Mouse (Mus musculus): ENCODE data around the gene Ubxn11. TPM values are rescaled to one million over a fixed set of nuclear protein-coding genes. Genes with fewer than 3 reads are reported as not detected.
A peak's percentile ranks its signal among the peaks of the same experiment; 100 is the strongest.

Gene Ubxn11
- polyA plus RNA-seq, 2 experiments: 1.4 to 2.0 TPM

DNA sequence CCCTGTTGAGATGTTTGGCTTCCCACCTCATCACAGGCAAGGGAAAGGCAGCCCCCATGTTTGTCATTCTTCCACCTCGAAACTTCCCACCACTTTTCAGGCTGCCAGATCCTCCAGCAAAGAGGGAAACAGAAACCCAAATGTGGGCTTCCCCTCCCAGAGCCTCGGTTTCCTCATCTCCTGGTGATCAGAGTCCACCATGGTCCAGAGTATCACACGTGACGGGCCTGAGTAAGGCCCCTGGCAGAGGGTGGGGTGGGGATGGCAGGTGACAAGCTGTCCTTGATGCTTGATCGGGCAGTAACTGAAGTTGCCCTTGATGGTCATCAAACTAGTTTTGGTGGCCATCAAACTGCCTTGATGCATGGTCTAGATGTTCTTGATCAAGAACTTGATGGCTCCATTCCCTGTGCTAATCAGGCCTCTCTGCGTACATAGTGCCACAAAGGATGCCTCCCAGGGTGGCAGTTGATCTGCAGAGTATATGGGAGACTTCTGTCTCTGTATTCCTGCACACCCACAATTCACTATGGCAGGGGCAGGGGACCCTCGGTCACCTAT is 8.3 kb upstream of the Ubxn11 start:
- no peaks in the 10 kb centered on the region for H3K9me3 ChIP-seq (ENCODE audit: control insufficient read depth, low read length)
- 51% methylated on average over 7 of the region's 7 CpGs for WGBS (ENCODE audit: insufficient replicate concordance)
- no peak overlapping the region for H3K9ac ChIP-seq (replicated peaks)
- H3K4me1 ChIP-seq (replicated peaks; ENCODE audit: control insufficient read depth in 2 of 2, insufficient read depth in 2 of 2, low read length in 1 of 2): peaks cover 0 to 3% of the 10 kb centered on the region in 2 experiments; a peak in 1 of 4 replicates
- no peaks in the 10 kb centered on the region for H3K36me3 ChIP-seq (replicated peaks; ENCODE audit: control insufficient read depth, insufficient read depth, low read depth)
- TF ChIP-seq EP300 (IDR thresholded peaks at IDR 0.05; ENCODE audit: low read depth): no peak
- no peak for TF ChIP-seq CTCF (IDR thresholded peaks at IDR 0.05; ENCODE audit: low read depth)
- ATAC-seq (ENCODE audit: insufficient read depth): no peak
- no peak overlapping the region for H3K4me2 ChIP-seq (ENCODE audit: low read depth)
- no peaks in the 10 kb centered on the region for H3K27me3 ChIP-seq (ENCODE audit: control insufficient read depth, insufficient read depth, low read length)
- peak overlapping the region in 1 of 2 experiments; percentile 25; a peak in 1 of 4 replicates for H3K4me3 ChIP-seq (ENCODE audit: insufficient read depth in 1 of 2, low read depth in 2 of 2, low read length in 2 of 2)
- no peak for DNase-seq (ENCODE audit: low read depth in 3 of 3, low spot score in 3 of 3)
- H3K27ac ChIP-seq: no peak overlapping the region

- no peaks in the 10 kb centered on the region for H3K27me3 ChIP-seq (ENCODE audit: control insufficient read depth, insufficient read depth, low read length)
- no peak for DNase-seq (ENCODE audit: low read depth in 3 of 3, low spot score in 3 of 3)
- no peak within 1 kb of the TSS for H3K9ac ChIP-seq (replicated peaks)
- H3K36me3 ChIP-seq (replicated peaks; ENCODE audit: control insufficient read depth, insufficient read depth, low read depth): no peaks in the 10 kb centered on the region
- TF ChIP-seq EP300 (IDR thresholded peaks at IDR 0.05; ENCODE audit: low read depth) (no peak), CTCF (IDR thresholded peaks at IDR 0.05; ENCODE audit: low read depth) (no peak)
- H3K9me3 ChIP-seq (ENCODE audit: control insufficient read depth, low read length): no peaks in the 10 kb centered on the region
- H3K4me3 ChIP-seq (ENCODE audit: insufficient read depth in 1 of 2, low read depth in 2 of 2, low read length in 2 of 2): peak within 1 kb of the TSS in 1 of 2 experiments; percentile 25; a peak in 1 of 4 replicates
- H3K4me2 ChIP-seq (ENCODE audit: low read depth): no peak within 1 kb of the TSS
- no peak within 1 kb of the TSS for H3K27ac ChIP-seq
- 20% methylated on average over 3 of the region's 3 CpGs for WGBS (ENCODE audit: insufficient replicate concordance)
- ATAC-seq (ENCODE audit: insufficient read depth): no peak
- H3K4me1 ChIP-seq (replicated peaks; ENCODE audit: control insufficient read depth in 2 of 2, insufficient read depth in 2 of 2, low read length in 1 of 2): peaks cover 0 to 3% of the 10 kb centered on the region in 2 experiments; a peak in 1 of 4 replicates
These were observed 7.3 kb upstream of the Ubxn11 start, which contains the start of gene Cd52 for GRCm38 (mm10) chr4:134094923-134095547. Cd52 (minus strand) TSS chr4:134095082.

- 62% methylated on average over 3 of the region's 3 CpGs for WGBS (ENCODE audit: insufficient replicate concordance)
- no peak for ATAC-seq (ENCODE audit: insufficient read depth)
- no peak overlapping the region for H3K27ac ChIP-seq
- no peak for TF ChIP-seq CTCF (IDR thresholded peaks at IDR 0.05; ENCODE audit: low read depth)
- no peak for TF ChIP-seq EP300 (IDR thresholded peaks at IDR 0.05; ENCODE audit: low read depth)
- no peaks in the 10 kb centered on the region for H3K9me3 ChIP-seq (ENCODE audit: control insufficient read depth, low read length)
- H3K4me3 ChIP-seq (ENCODE audit: insufficient read depth in 1 of 2, low read depth in 2 of 2, low read length in 2 of 2): no peak overlapping the region
- H3K4me2 ChIP-seq (ENCODE audit: low read depth): no peak overlapping the region
- peaks cover 0 to 3% of the 10 kb centered on the region in 2 experiments; a peak in 1 of 4 replicates for H3K4me1 ChIP-seq (replicated peaks; ENCODE audit: control insufficient read depth in 2 of 2, insufficient read depth in 2 of 2, low read length in 1 of 2)
- no peak for DNase-seq (ENCODE audit: low read depth in 3 of 3, low spot score in 3 of 3)
- no peaks in the 10 kb centered on the region for H3K36me3 ChIP-seq (replicated peaks; ENCODE audit: control insufficient read depth, insufficient read depth, low read depth)
- no peak overlapping the region for H3K9ac ChIP-seq (replicated peaks)
- no peaks in the 10 kb centered on the region for H3K27me3 ChIP-seq (ENCODE audit: control insufficient read depth, insufficient read depth, low read length)
These were observed 6.2 kb upstream of the Ubxn11 start for GRCm38 (mm10) chr4:134096120-134096519.

DNA sequence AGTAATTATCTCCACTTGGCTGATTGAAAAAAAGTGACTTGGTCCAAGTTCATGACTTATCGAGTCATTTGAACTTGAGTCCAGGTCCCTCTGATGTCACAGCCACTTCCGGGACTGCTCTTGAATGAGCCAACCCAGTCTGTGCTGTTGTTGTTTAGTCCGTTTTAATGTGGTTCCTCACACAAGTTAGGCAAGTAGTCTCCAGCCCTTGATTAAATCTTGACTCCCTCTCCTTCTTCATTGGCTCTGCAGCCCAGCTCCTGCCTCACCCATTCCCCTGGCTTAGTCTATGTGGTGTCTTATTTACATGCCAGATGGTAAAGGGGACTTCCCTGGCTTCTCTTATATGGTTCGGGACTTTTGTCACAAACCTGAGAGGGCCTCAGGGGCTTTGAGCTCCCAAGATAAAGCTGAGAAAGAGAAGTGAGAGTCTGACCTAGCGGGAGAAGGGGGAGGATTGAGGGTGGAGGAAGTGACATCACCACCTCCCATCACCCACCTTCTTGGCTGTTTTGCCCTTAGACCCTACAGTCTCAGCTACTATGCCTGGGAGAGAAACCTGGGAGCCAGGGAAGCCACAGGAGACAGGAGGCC is 5.3 kb upstream of the Ubxn11 start:
- TF ChIP-seq CTCF (IDR thresholded peaks at IDR 0.05; ENCODE audit: low read depth) (no peak), EP300 (IDR thresholded peaks at IDR 0.05; ENCODE audit: low read depth) (no peak)
- Histone ChIP-seq H3K27ac (no peak overlapping the region), H3K4me3 (ENCODE audit: insufficient read depth in 1 of 2, low read depth in 2 of 2, low read length in 2 of 2) (no peak overlapping the region), H3K4me2 (ENCODE audit: low read depth) (no peak overlapping the region), H3K4me1 (replicated peaks; ENCODE audit: control insufficient read depth in 2 of 2, insufficient read depth in 2 of 2, low read length in 1 of 2) (peaks cover 0 to 5% of the 10 kb centered on the region in 2 experiments; a peak in 2 of 4 replicates), H3K9ac (replicated peaks) (no peak overlapping the region), H3K36me3 (replicated peaks; ENCODE audit: control insufficient read depth, insufficient read depth, low read depth) (no peaks in the 10 kb centered on the region), H3K9me3 (ENCODE audit: control insufficient read depth, low read length) (no peaks in the 10 kb centered on the region), H3K27me3 (ENCODE audit: control insufficient read depth, insufficient read depth, low read length) (no peaks in the 10 kb centered on the region)
- ATAC-seq (ENCODE audit: insufficient read depth): no peak
- DNase-seq (ENCODE audit: low read depth in 3 of 3, low spot score in 3 of 3): no peak
- 19% methylated on average over 5 of the region's 5 CpGs for WGBS (ENCODE audit: insufficient replicate concordance)

- ATAC-seq (ENCODE audit: insufficient read depth) (no peak), DNase-seq (ENCODE audit: low read depth in 3 of 3, low spot score in 3 of 3) (no peak)
- Histone ChIP-seq H3K27ac (no peak overlapping the region), H3K4me1 (replicated peaks; ENCODE audit: control insufficient read depth in 2 of 2, insufficient read depth in 2 of 2, low read length in 1 of 2) (peaks cover 0 to 11% of the 10 kb centered on the region in 2 experiments; a peak in 3 of 4 replicates), H3K4me3 (ENCODE audit: insufficient read depth in 1 of 2, low read depth in 2 of 2, low read length in 2 of 2) (no peak overlapping the region), H3K4me2 (ENCODE audit: low read depth) (no peak overlapping the region), H3K9me3 (ENCODE audit: control insufficient read depth, low read length) (no peaks in the 10 kb centered on the region), H3K27me3 (ENCODE audit: control insufficient read depth, insufficient read depth, low read length) (no peaks in the 10 kb centered on the region), H3K9ac (replicated peaks) (no peak overlapping the region), H3K36me3 (replicated peaks; ENCODE audit: control insufficient read depth, insufficient read depth, low read depth) (no peaks in the 10 kb centered on the region)
- 20% methylated on average over 8 of the region's 8 CpGs for WGBS (ENCODE audit: insufficient replicate concordance)
- TF ChIP-seq EP300 (IDR thresholded peaks at IDR 0.05; ENCODE audit: low read depth): no peak
These were observed 3.7 kb upstream of the Ubxn11 start for GRCm38 (mm10) chr4:134098628-134099027.
